Mouse (Mus musculus) cortical plate, adult 2 months (tissue): ENCODE results near the gene Cxcr4.

ENCODE experiments used
- CTCF ChIP-seq: fragments of 200-500 bp; IDR thresholded peaks from 2 replicates; pipeline ENCODE4 v1.5.1; 2011; ENCODE audit warnings: mild to moderate bottlenecking, control low read depth, low read length; ENCODE audit not compliant: insufficient read depth; ENCODE audit errors: extremely low read depth
- POLR2A ChIP-seq: fragments of 200-500 bp; IDR thresholded peaks from 2 replicates; pipeline ENCODE4 v1.6.1; 2011; ENCODE audit warnings: mild to moderate bottlenecking, low read length, control low read depth; ENCODE audit not compliant: insufficient read depth; ENCODE audit errors: extremely low read depth

GRCm38 (mm10) chr1:128545672-128546071 is 46.4 kb downstream of the Cxcr4 start:
- TF ChIP-seq CTCF (no peak), POLR2A (no peak)
